Mouse (Mus musculus) gastrocnemius, postnatal 10 days (tissue): ENCODE results near the gene Gpr108. TPM values are rescaled to one million over a fixed set of nuclear protein-coding genes. Genes with fewer than 3 reads are reported as not detected.
A peak's percentile ranks its signal among the peaks of the same experiment; 100 is the strongest.

ENCODE experiments used
- DNase-seq: peaks from one replicate; pipeline ENCODE4 v3.0.0; 2021; ENCODE audit warnings: mixed read lengths
- total RNA-seq, 2 experiments: library from RNA; stranded (reverse); gene quantifications; 2 replicates each; pipeline ENCODE4 v1.2.3; 2021

The Gpr108 gene
- total RNA-seq, 2 experiments from 2014 or later: 22.0 to 23.8 TPM

DNA sequence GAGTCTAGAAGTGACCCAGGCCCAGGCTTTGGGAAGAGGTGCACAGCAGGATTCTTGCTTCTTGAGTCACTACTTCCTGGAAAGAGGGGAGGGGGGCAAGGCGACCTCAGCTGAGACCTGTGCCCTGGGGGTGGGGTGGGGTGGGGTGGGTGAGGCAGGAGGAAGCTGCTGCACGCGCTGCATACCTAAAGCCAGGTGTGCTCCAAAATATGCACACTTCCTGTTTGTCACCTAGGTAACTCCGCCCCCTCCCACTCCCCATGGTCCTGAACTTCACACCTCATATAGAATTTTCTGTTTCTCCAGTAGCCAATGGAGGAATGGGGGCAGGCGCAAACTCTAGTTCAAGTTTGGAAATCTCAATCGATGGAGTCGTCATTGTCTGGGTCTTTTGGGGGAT, 25.6 kb upstream of the Gpr108 start:
- no peak for DNase-seq

GRCm38 (mm10) chr17:57271301-57271700, 23.1 kb upstream of the Gpr108 start:
- no peak for DNase-seq

- DNase-seq: no peak
These were observed 19.4 kb upstream of the Gpr108 start for GRCm38 (mm10) chr17:57267556-57268126.

DNA sequence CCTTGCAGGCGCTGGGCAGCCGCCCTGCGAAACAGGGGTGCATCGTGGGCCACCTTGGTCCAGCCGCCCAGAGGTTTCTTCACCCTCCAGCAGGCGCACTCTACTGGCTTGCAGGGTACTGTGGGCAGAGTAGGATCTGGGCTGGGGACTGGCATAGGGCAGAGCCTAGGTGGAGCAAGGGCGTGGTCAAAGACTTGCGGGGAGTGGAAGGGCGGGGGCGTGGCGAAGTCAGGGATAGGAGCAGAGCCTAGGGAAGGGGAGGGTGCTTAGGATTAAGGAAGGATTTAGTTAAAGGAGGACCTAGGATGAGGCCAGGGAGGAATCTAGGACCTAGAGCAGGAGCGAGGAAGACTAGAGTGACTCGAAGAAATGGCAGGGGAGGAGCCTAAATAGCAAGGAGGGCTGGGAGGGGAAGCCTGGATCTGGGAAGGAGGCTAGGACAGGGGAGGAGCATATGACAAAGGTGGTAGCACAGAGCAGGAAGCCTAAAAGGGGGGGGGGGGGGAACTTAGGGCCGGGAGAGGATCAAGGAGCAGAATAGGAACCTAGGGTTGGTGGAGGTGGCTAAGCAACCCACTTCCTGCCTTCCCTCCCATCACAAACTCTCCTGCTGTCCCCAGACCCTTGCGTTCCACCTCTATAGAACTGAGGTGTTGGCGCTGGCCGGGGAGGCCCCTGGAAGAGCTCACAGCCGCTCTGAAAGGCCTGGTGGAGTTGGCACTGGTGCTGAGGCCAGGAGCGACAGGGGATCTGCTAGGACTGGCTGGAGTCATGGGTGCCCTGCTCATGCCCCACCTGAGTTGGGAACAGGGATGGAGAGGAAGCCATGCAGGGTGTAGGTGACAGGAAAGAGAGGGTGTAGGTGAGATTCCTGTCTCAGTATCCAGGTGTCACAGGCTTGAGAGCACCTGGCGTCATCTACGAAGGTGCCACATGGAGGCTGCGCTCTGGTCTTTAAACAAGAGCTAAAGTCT, 17.0 kb upstream of the Gpr108 start:
- peak; percentile 71 for DNase-seq

- DNase-seq: no peak
These were observed 15.9 kb upstream of the Gpr108 start for GRCm38 (mm10) chr17:57264164-57264563.

GRCm38 (mm10) chr17:57262901-57263550, 14.8 kb upstream of the Gpr108 start:
- no peak for DNase-seq

DNA sequence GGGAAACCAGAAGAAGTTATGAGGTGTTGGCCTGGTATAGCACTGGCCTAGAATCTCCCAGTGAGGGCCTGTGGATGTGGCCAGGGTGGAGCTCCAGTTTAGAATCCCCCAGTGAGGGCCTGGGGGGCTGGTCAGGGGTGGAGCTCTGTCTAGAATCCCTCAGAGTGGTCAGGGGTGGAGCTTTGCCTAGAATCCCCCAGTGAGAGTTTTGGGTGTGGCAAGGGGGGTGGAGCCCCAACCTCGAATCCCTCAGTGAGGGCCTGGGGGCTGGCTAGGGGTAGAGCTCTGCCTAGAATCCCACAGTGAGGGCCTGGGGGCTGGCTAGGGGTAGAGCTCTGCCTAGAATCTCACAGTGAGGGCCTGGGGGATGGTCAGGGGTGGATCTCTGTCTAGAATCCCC, 13.6 kb upstream of the Gpr108 start:
- no peak for DNase-seq

GRCm38 (mm10) chr17:57261286-57261685, 13.0 kb upstream of the Gpr108 start:
- no peak for DNase-seq

- DNase-seq: no peak
These were observed 12.1 kb upstream of the Gpr108 start for GRCm38 (mm10) chr17:57260351-57260750.

DNA sequence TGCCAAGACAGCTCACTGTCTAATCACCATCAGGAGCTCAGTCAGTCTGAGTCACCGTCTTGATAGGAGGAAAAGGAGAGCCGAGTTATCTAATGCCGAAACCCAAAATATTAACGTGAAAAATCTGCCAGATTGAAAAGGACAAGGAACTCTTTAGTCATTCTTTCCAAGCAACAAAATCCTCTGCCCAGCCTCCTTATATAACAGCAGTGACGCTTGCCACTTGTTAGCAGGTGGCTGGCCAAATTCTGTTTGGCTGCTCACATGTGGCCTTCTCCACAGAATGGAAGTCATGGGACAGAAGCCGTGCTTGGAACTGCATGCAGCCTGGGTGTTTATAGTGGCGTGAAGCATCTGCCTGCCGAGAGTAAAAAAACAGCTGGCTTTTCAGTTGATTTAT, 11.5 kb upstream of the Gpr108 start:
- DNase-seq: no peak

DNA sequence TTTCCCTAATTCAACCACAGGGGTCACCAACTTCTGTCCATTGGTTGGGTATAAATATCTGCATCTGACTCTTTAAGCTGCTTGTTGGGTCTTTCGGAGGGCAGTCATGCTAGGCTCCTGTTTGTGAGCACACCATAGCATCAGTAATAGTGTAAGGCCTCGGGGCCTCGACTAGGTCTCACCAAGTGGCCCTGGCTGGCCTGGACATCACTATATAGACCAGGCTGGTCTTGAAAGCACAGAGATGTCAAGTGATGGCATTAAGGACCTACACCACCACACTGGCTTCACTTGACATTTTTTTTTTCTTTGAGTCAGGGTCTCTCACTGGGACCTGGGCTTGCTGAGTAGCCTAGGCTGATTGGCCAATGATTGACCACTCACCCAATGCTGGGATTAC, 9.9 kb upstream of the Gpr108 start:
- no peak for DNase-seq

DNA sequence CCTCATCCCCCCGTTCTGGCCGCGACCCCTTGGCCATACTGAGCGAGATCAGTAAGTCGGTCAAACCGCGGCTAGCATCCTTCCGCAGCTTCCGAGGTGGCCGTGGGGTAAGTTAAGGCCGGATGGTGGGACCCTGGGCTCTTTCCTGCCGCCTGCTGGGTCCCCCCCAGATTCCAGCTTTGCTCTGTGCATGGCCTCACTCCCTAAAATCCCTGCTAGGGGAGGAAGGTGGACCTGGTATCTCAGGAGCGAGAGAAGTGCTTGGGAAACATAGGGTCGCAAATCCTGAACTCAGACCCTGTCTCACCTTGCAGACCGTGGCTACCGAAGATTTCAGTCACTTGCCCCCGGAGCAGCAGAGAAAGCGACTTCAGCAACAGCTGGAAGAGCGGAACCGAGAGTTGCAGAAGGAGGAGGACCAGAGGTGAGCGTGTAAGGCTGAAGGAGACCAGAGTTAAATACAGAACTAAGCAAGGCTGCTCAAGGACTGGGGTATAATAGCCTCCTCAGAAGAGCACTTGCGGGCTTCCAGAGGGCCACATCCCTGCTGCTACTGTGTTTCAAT, 8.8 kb upstream of the Gpr108 start:
- no peak for DNase-seq

GRCm38 (mm10) chr17:57255354-57255753, 7.1 kb upstream of the Gpr108 start:
- DNase-seq: no peak

- no peak for DNase-seq
These were observed 5.1 kb upstream of the Gpr108 start for GRCm38 (mm10) chr17:57253306-57253705.

GRCm38 (mm10) chr17:57251431-57251830, 3.2 kb upstream of the Gpr108 start:
- no peak for DNase-seq

DNA sequence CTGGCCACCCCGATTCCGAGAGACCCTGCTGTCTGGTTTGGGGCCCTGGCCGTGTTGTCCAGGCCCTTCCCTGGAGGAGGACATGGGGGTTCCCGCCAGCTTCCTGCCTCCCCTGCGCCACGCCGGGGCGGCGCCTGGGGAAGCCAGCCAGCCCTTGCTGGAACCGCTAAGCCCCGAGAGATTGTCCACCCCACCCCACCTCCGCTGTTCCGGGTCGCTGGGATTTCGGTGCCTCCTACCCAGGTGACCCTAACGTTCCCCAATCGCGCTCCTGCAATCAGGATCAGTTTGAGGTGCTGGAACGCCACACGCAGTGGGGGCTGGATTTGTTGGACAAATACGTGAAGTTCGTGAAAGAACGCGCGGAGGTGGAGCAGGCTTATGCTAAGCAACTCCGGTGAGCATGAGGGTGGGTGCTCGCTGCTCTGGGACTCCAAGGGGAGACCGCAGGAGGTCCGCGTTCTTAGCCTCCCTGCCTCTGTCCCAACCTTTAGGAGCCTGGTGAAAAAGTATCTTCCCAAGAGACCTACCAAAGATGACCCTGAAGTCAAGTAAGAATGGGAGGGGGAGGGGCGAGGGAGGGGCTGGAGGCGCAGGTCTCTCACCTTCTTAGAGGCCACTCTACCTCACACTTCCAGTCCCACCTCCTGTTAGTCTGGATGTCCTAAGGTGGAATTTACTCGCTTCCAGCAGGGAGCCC, 2.4 kb upstream of the Gpr108 start:
- peak; percentile 62 for DNase-seq

DNA sequence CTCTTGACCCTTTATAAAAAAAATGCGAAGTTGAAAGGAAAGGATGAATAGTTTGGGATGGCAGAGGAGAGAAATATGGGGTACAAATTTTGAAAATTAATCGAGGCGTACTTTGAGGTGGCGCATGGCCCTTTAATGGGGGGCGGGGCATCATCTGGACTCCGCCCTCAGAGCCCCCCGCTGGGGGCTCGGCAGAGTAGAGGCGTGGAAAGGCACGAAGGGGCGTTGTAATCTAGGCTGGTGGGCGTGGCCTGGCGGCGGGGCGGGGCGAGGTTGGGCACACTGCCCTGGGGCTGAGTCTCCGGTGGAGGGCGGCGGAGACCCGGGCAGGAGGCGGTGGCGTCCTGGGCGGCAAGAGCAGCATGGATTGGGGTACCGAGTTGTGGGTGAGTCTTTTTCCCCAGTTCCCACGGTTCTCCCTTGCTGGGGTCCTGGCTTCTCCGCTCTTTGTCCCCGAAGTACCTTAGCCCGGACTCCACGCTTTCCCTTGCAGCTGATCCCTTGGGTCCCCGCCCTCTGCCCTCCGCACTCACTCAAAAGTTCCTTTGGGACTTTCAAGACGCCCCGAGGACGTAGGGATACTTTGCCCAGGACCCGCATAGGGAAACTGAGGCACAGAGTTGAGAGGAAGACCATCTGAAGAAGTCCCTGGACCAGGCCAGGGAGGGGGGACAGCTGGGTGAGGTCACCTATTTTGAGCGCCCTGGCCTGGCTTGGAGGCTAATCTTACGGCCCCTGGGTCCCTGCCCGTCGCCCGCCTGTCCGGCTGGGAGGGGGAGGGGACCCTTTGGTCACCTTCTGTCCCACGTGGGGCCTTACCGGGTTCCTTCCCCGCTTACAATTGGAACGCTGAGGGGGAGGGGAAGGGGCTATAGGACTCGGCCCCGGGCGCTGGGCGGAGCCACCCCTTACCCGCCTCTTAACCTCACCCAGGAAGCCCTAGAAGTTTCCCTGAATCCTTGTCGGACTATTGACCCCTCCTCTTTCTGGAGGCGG, 1.2 kb upstream of the Gpr108 start, which contains the start of gene Trip10:
Trip10 (plus strand) TSS at position 270 of the 996 bp plus-strand sequence.
- peak; percentile 99 for DNase-seq

- no peak for DNase-seq
These were observed 525 bp upstream of the Gpr108 start for GRCm38 (mm10) chr17:57248771-57249170.

DNA sequence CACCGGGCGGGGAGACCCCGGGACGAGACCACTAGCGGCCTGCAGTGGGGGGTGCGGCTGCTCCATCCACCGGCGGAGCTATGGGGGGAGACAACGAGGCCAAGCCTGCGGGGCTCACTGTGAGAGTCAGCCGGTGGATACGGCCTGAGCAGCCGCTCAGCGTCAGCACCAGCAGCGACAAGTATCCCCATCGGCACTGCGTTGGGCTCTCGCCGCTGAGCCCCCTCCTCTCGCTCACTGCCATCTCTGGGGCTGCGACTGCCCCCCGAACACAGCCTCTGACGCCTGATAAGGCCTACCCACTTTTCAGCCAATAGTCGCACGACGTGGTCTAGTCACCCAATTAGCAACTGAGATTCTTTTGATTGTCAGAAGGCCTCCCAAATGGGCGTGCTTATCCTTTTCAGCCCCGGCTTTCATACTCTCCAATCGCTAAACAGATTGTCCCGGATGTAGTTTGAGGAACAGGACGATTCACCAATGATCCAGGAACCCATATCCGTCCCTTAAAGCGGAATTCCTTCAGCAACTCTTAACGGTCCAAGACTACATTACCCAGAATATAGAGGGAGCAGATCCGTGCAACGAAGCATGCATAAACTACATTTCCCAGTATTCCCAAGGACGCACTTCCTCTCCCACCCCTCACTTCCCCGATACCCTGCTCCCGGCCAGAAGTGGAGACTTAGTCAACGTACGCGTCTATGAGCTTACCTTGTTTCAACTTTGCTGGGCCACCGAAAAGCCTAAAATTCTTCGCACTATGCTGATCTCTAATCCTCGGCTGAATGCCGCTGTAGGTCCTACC, 649 bp downstream of the Gpr108 start:
- DNase-seq: peak; percentile 73
